Comparison of ENCODE assay signal across 28 mouse cellular contexts in the genomic region with DNA sequence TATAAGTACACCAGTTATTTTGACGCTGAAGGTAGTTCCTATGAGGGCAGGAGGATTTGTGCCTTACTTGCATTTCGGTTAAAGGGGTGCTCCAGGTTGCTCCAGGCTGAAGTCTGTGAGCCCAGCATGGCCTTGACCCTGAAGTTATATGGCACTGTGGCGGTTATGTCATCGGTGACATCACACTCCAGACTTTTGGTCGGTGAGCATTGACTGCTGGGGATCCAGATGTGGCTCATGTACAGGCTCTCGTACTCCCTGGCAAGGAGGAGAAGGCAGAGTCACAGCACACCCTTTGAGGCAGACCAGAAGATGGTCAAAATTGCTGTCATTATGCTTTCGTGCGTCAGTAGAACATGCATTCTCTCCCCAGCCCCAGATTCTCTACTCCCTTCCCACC.
"Had no signal": no experiment of that assay in that cellular context is flagged by ENCODE, and none has a peak within 500 bp of the region (broad histone marks: within the 10 kb centered on the region; RNA-seq: fewer than 3 reads in every experiment).

No protein-coding gene starts in this region.

- H3K9me3 ChIP-seq: heart, embryonic 15.5 days; intestine, embryonic 15.5 days had no signal

- ATAC-seq: hindbrain, embryonic 16.5 days; inflammation-experienced regulatory T-cells, adult 6 months; intestine, embryonic 15.5 days; intestine, postnatal 0 days; liver, embryonic 12.5 days had no signal

- H3K27me3 ChIP-seq: heart, embryonic 13.5 days; heart, embryonic 15.5 days; hindbrain, embryonic 12.5 days; intestine, embryonic 15.5 days; kidney, embryonic 15.5 days; limb, embryonic 12.5 days; liver, embryonic 12.5 days had no signal

- H3K27ac ChIP-seq: heart, embryonic 13.5 days; heart, embryonic 15.5 days; hindbrain, embryonic 10.5 days; hindbrain, embryonic 12.5 days; hindbrain, embryonic 14.5 days; intestine, embryonic 15.5 days; kidney, embryonic 15.5 days; kidney, postnatal 0 days; limb, embryonic 12.5 days; liver, embryonic 12.5 days; liver, embryonic 14.5 days had no signal

- H3K9ac ChIP-seq: heart, embryonic 13.5 days; heart, embryonic 15.5 days; hindbrain, embryonic 12.5 days; hindbrain, embryonic 14.5 days; intestine, embryonic 15.5 days; kidney, embryonic 15.5 days; limb, embryonic 12.5 days; liver, embryonic 12.5 days; liver, embryonic 14.5 days had no signal

- H3K4me3 ChIP-seq: gastrocnemius, adult 2 months; heart, adult 2 months; heart, embryonic 13.5 days; heart, embryonic 15.5 days; hindbrain, embryonic 10.5 days; hindbrain, embryonic 12.5 days; intestine, embryonic 15.5 days; kidney, embryonic 15.5 days; limb, embryonic 12.5 days; liver, embryonic 12.5 days had no signal

- H3K4me2 ChIP-seq: heart, embryonic 11.5 days; heart, embryonic 13.5 days; heart, embryonic 15.5 days; hindbrain, embryonic 12.5 days; hindbrain, embryonic 14.5 days; intestine, embryonic 15.5 days; kidney, embryonic 15.5 days; limb, embryonic 12.5 days; liver, embryonic 12.5 days had no signal

- H3K36me3 ChIP-seq: heart, embryonic 13.5 days; heart, embryonic 15.5 days; hindbrain, embryonic 12.5 days; intestine, embryonic 15.5 days had no signal

- H3K4me1 ChIP-seq: hindbrain, embryonic 12.5 days had no signal

- DNase-seq: gastrocnemius, adult 2 months; gastrocnemius, postnatal 10 days; heart, adult 2 months; heart, postnatal 14 days; heart, postnatal 4 days; kidney, adult 2 months; kidney, adult 9 months; kidney, postnatal 14 days; kidney, postnatal 36 days; layer of hippocampus, adult 9-11 months; layer of hippocampus, postnatal 36 days; left cerebral cortex, postnatal 4 days; liver had no signal
